8 mouse cellular contexts compared by ENCODE assay signal in genomic region chr5:23851160-23851555, GRCm38 (mm10). TPM values are rescaled to one million over a fixed set of nuclear protein-coding genes. Genes with fewer than 3 reads are reported as not detected.
DNase-seq lines count a peak whose midpoint lies in the region; ATAC-seq and TF ChIP-seq lines count a peak whose summit lies in the region.
"Not testable (repeated sequence)": the region's sequence is repeated elsewhere in the genome, so short reads cannot be mapped to it uniquely, and the experiment has no call there.

No protein-coding gene starts in this region.

- H3K9ac ChIP-seq in forebrain, embryonic 15.5 days (replicated peaks), result peak overlapping the region; percentile 89
- H3K9ac ChIP-seq in hindbrain, embryonic 12.5 days, result peak overlapping the region; percentile 82
- H3K9ac ChIP-seq in liver, postnatal 0 days (replicated peaks), result peak overlapping the region; percentile 87

- not testable (repeated sequence) for H3K9me3 ChIP-seq in forebrain, embryonic 15.5 days; hindbrain, embryonic 12.5 days (replicated peaks); liver, postnatal 0 days (ENCODE audit: low read length)

- peak overlapping the region; percentile 83 for H3K4me2 ChIP-seq in forebrain, embryonic 15.5 days (replicated peaks)
- H3K4me2 ChIP-seq in hindbrain, embryonic 12.5 days (replicated peaks), result peak overlapping the region; percentile 63
- peak overlapping the region; percentile 96 for H3K4me2 ChIP-seq in liver, postnatal 0 days (ENCODE audit: low read depth, low read length)

- 6% methylated on average over 4 of the region's 4 CpGs for WGBS in cerebellum, adult 2 months
- 11% methylated on average over 4 of the region's 4 CpGs for WGBS in forebrain, embryonic 15.5 days
- 17% methylated on average over 4 of the region's 4 CpGs for WGBS in hindbrain, embryonic 12.5 days
- WGBS in liver, postnatal 0 days (ENCODE audit: insufficient replicate concordance), result 3% methylated on average over 4 of the region's 4 CpGs
- 4% methylated on average over 4 of the region's 4 CpGs for WGBS in thymus, adult 2 months

- H3K36me3 ChIP-seq in forebrain, embryonic 15.5 days, result peaks cover 35% of the 10 kb centered on the region
- H3K36me3 ChIP-seq in hindbrain, embryonic 12.5 days, result peaks cover 39% of the 10 kb centered on the region
- peaks cover 22% of the 10 kb centered on the region for H3K36me3 ChIP-seq in liver, postnatal 0 days (replicated peaks; ENCODE audit: insufficient read depth, low read length)
- H3K36me3 ChIP-seq in thymus, adult 2 months (ENCODE audit: control insufficient read depth, insufficient read depth, low read length), result peaks cover 19% of the 10 kb centered on the region

- H3K4me3 ChIP-seq in cerebellum, adult 2 months (replicated peaks; ENCODE audit: insufficient read depth, low read depth, low read length), result peak overlapping the region; percentile 79
- peak overlapping the region; percentile 97 for H3K4me3 ChIP-seq in forebrain, embryonic 15.5 days
- H3K4me3 ChIP-seq in hindbrain, embryonic 12.5 days, result peak overlapping the region; percentile 73
- H3K4me3 ChIP-seq in layer of hippocampus, adult 2 months, result peak overlapping the region; percentile 73
- peak overlapping the region; percentile 88 for H3K4me3 ChIP-seq in liver, postnatal 0 days (ENCODE audit: low read depth, low read length)
- peak overlapping the region; percentile 84 for H3K4me3 ChIP-seq in thymus, adult 2 months (ENCODE audit: control insufficient read depth, insufficient read depth, low read length)

- not testable (repeated sequence) for H3K27ac ChIP-seq in cerebellum, adult 2 months (ENCODE audit: insufficient read depth, low read length); thymus, adult 2 months (ENCODE audit: control insufficient read depth, insufficient read depth, low read length)
- peak overlapping the region; percentile 76 for H3K27ac ChIP-seq in forebrain, embryonic 15.5 days (replicated peaks)
- peak overlapping the region; percentile 49; the same call in 1 of the 2 replicates for H3K27ac ChIP-seq in hindbrain, embryonic 12.5 days
- peak overlapping the region; percentile 75 for H3K27ac ChIP-seq in layer of hippocampus, adult 2 months
- H3K27ac ChIP-seq in liver, postnatal 0 days (ENCODE audit: low read depth), result peak overlapping the region; percentile 79

- TF ChIP-seq POLR2A in cerebellum, adult 2 months (IDR thresholded peaks at IDR 0.05; ENCODE audit: borderline replicate concordance, insufficient read depth, low read length); thymus, adult 2 months (IDR thresholded peaks at IDR 0.05; ENCODE audit: control insufficient read depth, extremely low read depth, insufficient read depth, low read length, poor library complexity): not testable (repeated sequence)

- not testable (repeated sequence) for H3K27me3 ChIP-seq in cerebellum, adult 2 months (ENCODE audit: control insufficient read depth, insufficient read depth, low read length); forebrain, embryonic 15.5 days; hindbrain, embryonic 12.5 days; liver, postnatal 0 days (ENCODE audit: insufficient read depth, low read length); thymus, adult 2 months (ENCODE audit: control insufficient read depth, insufficient read depth, low read length)

- H3K4me1 ChIP-seq in cerebellum, adult 2 months (ENCODE audit: control insufficient read depth, insufficient read depth, low read length); hindbrain, embryonic 12.5 days; thymus, adult 2 months (replicated peaks; ENCODE audit: control insufficient read depth, insufficient read depth, low read length): not testable (repeated sequence)
- H3K4me1 ChIP-seq in forebrain, embryonic 15.5 days, result peaks cover 15% of the 10 kb centered on the region
- peaks cover 14% of the 10 kb centered on the region for H3K4me1 ChIP-seq in liver, postnatal 0 days (ENCODE audit: insufficient read depth)

- not testable (repeated sequence) for TF ChIP-seq EP300 in liver, postnatal 0 days (IDR thresholded peaks at IDR 0.05; ENCODE audit: low read depth)

- ATAC-seq in forebrain, embryonic 15.5 days (replicated peaks), result peak; percentile 33; the same call in 1 of the 2 replicates
- not testable (repeated sequence) for ATAC-seq in hindbrain, embryonic 12.5 days (ENCODE audit: low FRiP score)
- peak; percentile 12; the same call in 1 of the 2 replicates for ATAC-seq in liver, postnatal 0 days

- not testable (repeated sequence) for TF ChIP-seq CTCF in cerebellum, adult 2 months (IDR thresholded peaks at IDR 0.05; ENCODE audit: borderline replicate concordance, insufficient read depth, low read depth, low read length); thymus, adult 2 months (IDR thresholded peaks at IDR 0.05; ENCODE audit: borderline replicate concordance, control insufficient read depth, extremely low read depth, insufficient read depth, low read length, poor library complexity)
- peak; percentile 68 for TF ChIP-seq CTCF in layer of hippocampus, adult 2 months (conservative IDR thresholded peaks at IDR 0.05)
- TF ChIP-seq CTCF in liver, postnatal 0 days (IDR thresholded peaks at IDR 0.05; ENCODE audit: low read depth), result peak; percentile 31; the same call in 1 of the 2 replicates

- peak; percentile 4 for DNase-seq in ES-CJ7 (ENCODE audit: low read depth, low spot score)
- DNase-seq in cerebellum, adult 2 months; liver, postnatal 0 days; thymus, adult 2 months: not testable (repeated sequence)
- DNase-seq in layer of hippocampus, adult 2 months (ENCODE audit: low spot score in 2 of 2), result peak in 1 of 2 experiments; percentile 10
- DNase-seq in naive thymus-derived CD4-positive, alpha-beta T cell, adult 2 months (ENCODE audit: low read depth), result peak; percentile 40

RNA-seq across cellular contexts. Expression of gene Tomm7, which starts 7.2 kb away (rescaled TPM):
- 90.0 and 90.4 TPM in 2 replicates for polyA plus RNA-seq in cerebellum, adult 2 months (2012; rRNA removed)
- polyA plus RNA-seq in forebrain, embryonic 15.5 days (2015; fragmentation: Nextera tagmentation; extraction: Ambion mirVana), result 101 and 111 TPM in 2 replicates
- polyA plus RNA-seq in hindbrain, embryonic 12.5 days (2016; fragmentation: Nextera tagmentation; extraction: Ambion mirVana), result 91.8 and 104 TPM in 2 replicates
- 10 to 100 TPM; 73.7 to 80.6 TPM for total RNA-seq in layer of hippocampus, adult 2 months (2021)
- 63.2 and 64.7 TPM in 2 replicates for polyA plus RNA-seq in liver, postnatal 0 days (2015; fragmentation: Nextera tagmentation; extraction: Ambion mirVana)
- polyA plus RNA-seq in thymus, adult 2 months (2012; rRNA removed), result 35.5 and 43.3 TPM in 2 replicates
